Mouse (Mus musculus): ENCODE results near the gene Patj. TPM values are rescaled to one million over a fixed set of nuclear protein-coding genes. Genes with fewer than 3 reads are reported as not detected.
A peak's percentile ranks its signal among the peaks of the same experiment; 100 is the strongest.

Patj gene
- polyA plus RNA-seq, 1 experiment from 2014 or later: 21.1 TPM

- H3K36me3 ChIP-seq: no peaks in the 10 kb centered on the region
- no peak overlapping the region for H3K4me3 ChIP-seq (replicated peaks)
- no peaks in the 10 kb centered on the region for H3K4me1 ChIP-seq (replicated peaks)
- H3K27ac ChIP-seq: no peak overlapping the region
- no peaks in the 10 kb centered on the region for H3K27me3 ChIP-seq (replicated peaks)
- WGBS: 85% methylated on average over 3 of the region's 3 CpGs
- no peak overlapping the region for H3K4me2 ChIP-seq (replicated peaks)
- no peak overlapping the region for H3K9ac ChIP-seq
- no peak for ATAC-seq
- no peaks in the 10 kb centered on the region for H3K9me3 ChIP-seq
These were observed 139.9 kb downstream of the Patj start for GRCm38 (mm10) chr4:98535446-98535845.

- WGBS: 74% methylated on average over 2 of the region's 2 CpGs
- H3K9me3 ChIP-seq: no peaks in the 10 kb centered on the region
- H3K36me3 ChIP-seq: no peaks in the 10 kb centered on the region
- no peak overlapping the region for H3K27ac ChIP-seq
- no peaks in the 10 kb centered on the region for H3K27me3 ChIP-seq (replicated peaks)
- no peak overlapping the region for H3K4me3 ChIP-seq (replicated peaks)
- no peaks in the 10 kb centered on the region for H3K4me1 ChIP-seq (replicated peaks)
- no peak overlapping the region for H3K9ac ChIP-seq
- no peak for ATAC-seq
- no peak overlapping the region for H3K4me2 ChIP-seq (replicated peaks)
These were observed 146.0 kb downstream of the Patj start for GRCm38 (mm10) chr4:98541591-98541990.

- no peak overlapping the region for H3K27ac ChIP-seq
- 81% methylated on average over 3 of the region's 3 CpGs for WGBS
- H3K9ac ChIP-seq: no peak overlapping the region
- no peak overlapping the region for H3K4me2 ChIP-seq (replicated peaks)
- no peak for ATAC-seq
- no peaks in the 10 kb centered on the region for H3K36me3 ChIP-seq
- no peaks in the 10 kb centered on the region for H3K27me3 ChIP-seq (replicated peaks)
- no peaks in the 10 kb centered on the region for H3K4me1 ChIP-seq (replicated peaks)
- no peaks in the 10 kb centered on the region for H3K9me3 ChIP-seq
- H3K4me3 ChIP-seq (replicated peaks): no peak overlapping the region
These were observed 147.4 kb downstream of the Patj start for GRCm38 (mm10) chr4:98543001-98543400.

- no peak overlapping the region for H3K4me2 ChIP-seq (replicated peaks)
These were observed 149.8 kb downstream of the Patj start for GRCm38 (mm10) chr4:98545376-98545775.

GRCm38 (mm10) chr4:98546456-98547176 lies 151.0 kb downstream of the Patj start:
- H3K27me3 ChIP-seq (replicated peaks): no peaks in the 10 kb centered on the region
- no peak overlapping the region for H3K4me3 ChIP-seq (replicated peaks)
- 68% methylated on average over 12 of the region's 12 CpGs for WGBS
- no peaks in the 10 kb centered on the region for H3K4me1 ChIP-seq (replicated peaks)
- H3K9ac ChIP-seq: no peak overlapping the region
- no peaks in the 10 kb centered on the region for H3K9me3 ChIP-seq
- no peaks in the 10 kb centered on the region for H3K36me3 ChIP-seq
- no peak overlapping the region for H3K4me2 ChIP-seq (replicated peaks)
- no peak overlapping the region for H3K27ac ChIP-seq
- ATAC-seq: no peak

More at GRCm38 (mm10) chr4:98545376-98545775, 149.8 kb downstream of the Patj start:
- no peaks in the 10 kb centered on the region for H3K27me3 ChIP-seq (replicated peaks)
- H3K4me1 ChIP-seq (replicated peaks): no peaks in the 10 kb centered on the region
- no peak overlapping the region for H3K4me3 ChIP-seq (replicated peaks)
- H3K9ac ChIP-seq: no peak overlapping the region
- ATAC-seq: peak; percentile 80
- 20% methylated on average over 1 of the region's 1 CpGs for WGBS
- no peaks in the 10 kb centered on the region for H3K9me3 ChIP-seq
- no peaks in the 10 kb centered on the region for H3K36me3 ChIP-seq
- no peak overlapping the region for H3K27ac ChIP-seq

- WGBS: 87% methylated on average over 7 of the region's 7 CpGs
- Histone ChIP-seq H3K4me1 (replicated peaks) (0 out of 2 replicates have a peak, but pooled peaks cover 5% of the 10 kb centered on the region), H3K9me3 (no peaks in the 10 kb centered on the region), H3K36me3 (no peaks in the 10 kb centered on the region), H3K27me3 (replicated peaks) (no peaks in the 10 kb centered on the region), H3K9ac (no peak overlapping the region), H3K4me3 (replicated peaks) (no peak overlapping the region), H3K27ac (no peak overlapping the region), H3K4me2 (replicated peaks) (no peak overlapping the region)
- ATAC-seq: no peak
These were observed 153.9 kb downstream of the Patj start for GRCm38 (mm10) chr4:98549491-98549890.

- no peaks in the 10 kb centered on the region for H3K27me3 ChIP-seq (replicated peaks)
- H3K4me3 ChIP-seq (replicated peaks): no peak overlapping the region
- 0 out of 2 replicates have a peak, but pooled peaks cover 5% of the 10 kb centered on the region for H3K4me1 ChIP-seq (replicated peaks)
- 90% methylated on average over 5 of the region's 5 CpGs for whole genome bisulfite sequencing
- H3K4me2 ChIP-seq (replicated peaks): no peak overlapping the region
- H3K27ac ChIP-seq: no peak overlapping the region
- no peak overlapping the region for H3K9ac ChIP-seq
- H3K9me3 ChIP-seq: no peaks in the 10 kb centered on the region
- H3K36me3 ChIP-seq: no peaks in the 10 kb centered on the region
- ATAC-seq: no peak
These were observed 154.5 kb downstream of the Patj start for GRCm38 (mm10) chr4:98550116-98550515.

GRCm38 (mm10) chr4:98555666-98556065 lies 160.1 kb downstream of the Patj start:
- 85% methylated on average over 2 of the region's 2 CpGs for WGBS
- H3K9me3 ChIP-seq: no peaks in the 10 kb centered on the region
- no peak for ATAC-seq
- H3K9ac ChIP-seq: no peak overlapping the region
- no peak overlapping the region for H3K27ac ChIP-seq
- H3K36me3 ChIP-seq: no peaks in the 10 kb centered on the region
- H3K4me1 ChIP-seq (replicated peaks): peaks cover 5% of the 10 kb centered on the region; the same call in 1 of the 2 replicates
- H3K4me3 ChIP-seq (replicated peaks): no peak overlapping the region
- H3K4me2 ChIP-seq (replicated peaks): no peak overlapping the region
- no peaks in the 10 kb centered on the region for H3K27me3 ChIP-seq (replicated peaks)

- peaks cover 5% of the 10 kb centered on the region; the same call in 1 of the 2 replicates for H3K4me1 ChIP-seq (replicated peaks)
- no peak overlapping the region for H3K27ac ChIP-seq
- H3K27me3 ChIP-seq (replicated peaks): no peaks in the 10 kb centered on the region
- no peaks in the 10 kb centered on the region for H3K36me3 ChIP-seq
- no peaks in the 10 kb centered on the region for H3K9me3 ChIP-seq
- ATAC-seq: no peak
- WGBS: 89% methylated on average over 6 of the region's 6 CpGs
- no peak overlapping the region for H3K9ac ChIP-seq
- no peak overlapping the region for H3K4me3 ChIP-seq (replicated peaks)
- no peak overlapping the region for H3K4me2 ChIP-seq (replicated peaks)
These were observed 160.9 kb downstream of the Patj start for GRCm38 (mm10) chr4:98556449-98556848.

- 90% methylated on average over 13 of the region's 13 CpGs for whole genome bisulfite sequencing
- no peak overlapping the region for H3K4me3 ChIP-seq (replicated peaks)
- H3K36me3 ChIP-seq: no peaks in the 10 kb centered on the region
- ATAC-seq: no peak
- H3K27ac ChIP-seq: no peak overlapping the region
- H3K9ac ChIP-seq: no peak overlapping the region
- H3K4me2 ChIP-seq (replicated peaks): no peak overlapping the region
- no peaks in the 10 kb centered on the region for H3K27me3 ChIP-seq (replicated peaks)
- H3K4me1 ChIP-seq (replicated peaks): peaks cover 2% of the 10 kb centered on the region; the same call in 1 of the 2 replicates
- H3K9me3 ChIP-seq: no peaks in the 10 kb centered on the region
These were observed 161.6 kb downstream of the Patj start for GRCm38 (mm10) chr4:98557192-98557591.

- Histone ChIP-seq H3K4me1 (replicated peaks) (no peaks in the 10 kb centered on the region; the same call in 1 of the 2 replicates), H3K9me3 (no peaks in the 10 kb centered on the region), H3K4me2 (replicated peaks) (no peak overlapping the region), H3K9ac (no peak overlapping the region), H3K27me3 (replicated peaks) (no peaks in the 10 kb centered on the region), H3K27ac (no peak overlapping the region), H3K4me3 (replicated peaks) (no peak overlapping the region), H3K36me3 (no peaks in the 10 kb centered on the region)
- no peak for ATAC-seq
- WGBS: 73% methylated on average over 9 of the region's 9 CpGs
These were observed 164.7 kb downstream of the Patj start for GRCm38 (mm10) chr4:98560196-98560830.

GRCm38 (mm10) chr4:98563082-98563481 lies 167.5 kb downstream of the Patj start:
- Histone ChIP-seq H3K27me3 (replicated peaks) (no peaks in the 10 kb centered on the region), H3K36me3 (no peaks in the 10 kb centered on the region), H3K9me3 (no peaks in the 10 kb centered on the region), H3K9ac (no peak overlapping the region), H3K4me1 (replicated peaks) (no peaks in the 10 kb centered on the region; the same call in 1 of the 2 replicates), H3K27ac (peak overlapping the region; percentile 58), H3K4me3 (replicated peaks) (no peak overlapping the region), H3K4me2 (replicated peaks) (no peak overlapping the region)
- WGBS: 72% methylated on average over 5 of the region's 5 CpGs
- ATAC-seq: no peak

All from intestine, embryonic 15.5 days (tissue).